Mouse (Mus musculus): ENCODE measurements around the gene Ddit4. TPM values are rescaled to one million over a fixed set of nuclear protein-coding genes. Genes with fewer than 3 reads are reported as not detected.

The Ddit4 gene
- polyA plus RNA-seq, 1 experiment: 38.3 TPM

DNA sequence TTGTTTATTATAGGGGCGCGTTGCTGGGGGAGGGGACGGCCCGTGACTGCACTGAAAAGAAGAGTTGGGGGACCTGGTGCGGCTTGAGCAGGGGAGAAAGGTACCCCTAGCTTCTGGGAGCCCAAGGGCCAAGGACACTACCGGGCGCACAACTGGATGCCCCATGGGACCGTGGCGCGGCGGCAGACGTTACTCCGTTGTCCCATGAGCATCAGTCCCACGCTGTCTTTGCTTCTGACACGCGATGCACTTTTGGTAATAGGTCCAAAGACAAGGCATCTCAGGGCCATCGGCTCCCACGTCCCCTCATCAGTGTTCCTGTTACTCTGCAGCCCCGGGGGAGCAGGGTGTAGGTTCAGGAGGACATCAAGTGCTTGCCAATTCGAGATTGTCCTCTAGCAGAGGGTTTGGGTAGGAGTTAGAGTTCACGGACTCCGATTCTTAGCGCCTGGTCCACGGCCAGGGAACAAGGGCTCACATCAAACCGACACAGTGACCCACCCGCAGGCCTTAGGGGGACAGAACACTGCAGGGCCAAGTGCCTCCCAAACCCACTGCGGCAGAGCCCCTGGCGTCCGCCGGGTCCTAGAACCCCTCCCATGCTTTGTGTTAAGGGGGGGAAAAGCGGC lies 632 bp upstream of the Ddit4 start:
- H3K4me1 ChIP-seq (ENCODE audit: control insufficient read depth, insufficient read depth, low read length): peaks cover 11% of the 10 kb centered on the region
- peak overlapping the region; percentile 88 for H3K4me3 ChIP-seq (ENCODE audit: insufficient read depth, low read length)
- H3K27ac ChIP-seq (ENCODE audit: insufficient read depth, low read length): peak overlapping the region; percentile 98
- peak; percentile 57; the same call in 1 of the 2 replicates for TF ChIP-seq POLR2A (IDR thresholded peaks at IDR 0.05; ENCODE audit: extremely low read depth, insufficient read depth, low read length)
- TF ChIP-seq CTCF (IDR thresholded peaks at IDR 0.05; ENCODE audit: extremely low read depth, insufficient read depth, low read length): no peak

DNA sequence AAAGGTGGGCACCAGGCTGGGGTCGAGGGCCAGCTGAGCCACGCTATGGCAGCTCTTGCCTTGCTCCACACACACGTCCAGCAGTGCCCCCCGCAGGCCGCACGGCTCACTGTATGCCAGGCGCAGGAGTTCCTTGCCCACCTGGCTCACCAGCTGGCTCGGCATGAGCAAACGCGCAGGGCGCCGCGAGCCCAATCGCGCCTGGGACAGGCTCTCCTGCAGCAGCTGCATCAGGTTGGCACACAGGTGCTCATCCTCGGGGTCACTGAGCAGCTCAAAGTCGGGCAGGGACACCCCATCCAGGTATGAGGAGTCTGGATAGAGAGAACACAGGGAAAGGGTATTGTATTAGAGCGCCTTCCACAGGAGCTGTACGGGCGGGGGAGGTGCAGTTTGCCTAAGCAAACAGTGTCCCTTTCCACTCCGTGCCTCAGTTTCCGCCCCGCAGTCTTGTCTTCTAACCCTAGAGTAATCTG lies 880 bp downstream of the Ddit4 start:
- Histone ChIP-seq H3K4me3 (ENCODE audit: insufficient read depth, low read length) (peak overlapping the region; percentile 88), H3K4me1 (ENCODE audit: control insufficient read depth, insufficient read depth, low read length) (peaks cover 4% of the 10 kb centered on the region; the same call in 1 of the 2 replicates), H3K27ac (ENCODE audit: insufficient read depth, low read length) (peak overlapping the region; percentile 67)
- TF ChIP-seq POLR2A (IDR thresholded peaks at IDR 0.05; ENCODE audit: extremely low read depth, insufficient read depth, low read length) (no peak), CTCF (IDR thresholded peaks at IDR 0.05; ENCODE audit: extremely low read depth, insufficient read depth, low read length) (peak; percentile 62)

DNA sequence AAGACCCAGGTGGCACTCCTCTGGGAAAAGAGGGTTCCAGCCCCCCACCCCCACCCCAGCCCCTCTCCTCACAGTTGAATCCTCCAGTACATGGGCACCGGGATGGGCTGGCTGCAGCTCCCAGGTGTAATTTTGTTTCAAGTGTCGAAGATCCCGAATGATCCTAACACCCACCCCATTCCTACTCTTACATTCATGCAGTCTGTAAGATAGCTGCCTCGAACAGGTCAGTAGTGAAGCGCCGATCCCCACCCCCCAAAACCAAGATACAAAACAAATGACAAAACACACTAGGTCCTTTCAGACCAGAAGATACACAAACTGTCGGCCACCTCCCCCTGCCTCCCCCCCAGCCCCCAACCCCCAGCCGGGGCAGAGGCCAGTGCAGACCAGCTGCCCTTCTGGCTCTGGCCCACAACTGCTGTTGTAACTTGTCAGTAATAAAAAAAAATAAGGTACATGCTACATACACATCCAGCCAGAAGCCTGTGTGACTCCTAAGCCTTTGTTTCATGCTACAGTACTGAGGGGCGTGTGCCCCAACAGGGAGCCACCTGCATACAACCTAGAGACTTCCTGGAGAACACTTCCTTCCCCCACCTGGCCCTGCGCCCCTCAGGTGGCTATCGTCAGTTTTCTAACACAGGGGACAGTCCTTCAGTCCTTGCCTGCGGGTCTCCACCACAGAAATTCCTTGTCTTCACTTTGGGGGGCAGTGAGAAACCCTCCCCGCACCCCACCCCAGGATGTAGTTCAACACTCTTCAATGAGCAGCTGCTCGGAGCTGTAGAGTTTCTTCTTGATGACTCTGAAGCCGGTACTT lies 1.6 kb downstream of the Ddit4 start:
- TF ChIP-seq POLR2A (IDR thresholded peaks at IDR 0.05; ENCODE audit: extremely low read depth, insufficient read depth, low read length) (no peak), CTCF (IDR thresholded peaks at IDR 0.05; ENCODE audit: extremely low read depth, insufficient read depth, low read length) (no peak)
- Histone ChIP-seq H3K27ac (ENCODE audit: insufficient read depth, low read length) (peak overlapping the region; percentile 67), H3K4me1 (ENCODE audit: control insufficient read depth, insufficient read depth, low read length) (peaks cover 4% of the 10 kb centered on the region; the same call in 1 of the 2 replicates), H3K4me3 (ENCODE audit: insufficient read depth, low read length) (peak overlapping the region; percentile 88)

DNA sequence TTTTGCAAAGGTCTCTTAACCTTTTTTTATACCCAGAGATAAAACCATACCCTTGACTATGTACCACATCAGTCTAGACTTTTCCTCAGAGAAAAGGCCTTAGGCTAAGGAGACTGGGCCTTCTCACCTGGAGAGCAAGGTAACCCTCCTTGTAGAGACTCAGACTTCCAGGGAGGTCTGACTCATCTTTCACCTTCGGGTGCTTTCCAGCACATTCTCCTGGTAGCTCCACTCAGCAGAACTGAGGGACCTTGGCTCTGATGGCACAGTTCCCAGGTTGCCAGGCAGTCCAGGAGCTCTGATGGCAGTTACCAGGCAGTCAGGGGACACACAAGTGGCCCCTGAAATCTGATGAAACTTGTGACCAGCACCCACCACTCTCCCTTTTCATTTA lies 2.4 kb downstream of the Ddit4 start:
- peak overlapping the region; percentile 18; the same call in 1 of the 2 replicates for H3K27ac ChIP-seq (ENCODE audit: insufficient read depth, low read length)

DNA sequence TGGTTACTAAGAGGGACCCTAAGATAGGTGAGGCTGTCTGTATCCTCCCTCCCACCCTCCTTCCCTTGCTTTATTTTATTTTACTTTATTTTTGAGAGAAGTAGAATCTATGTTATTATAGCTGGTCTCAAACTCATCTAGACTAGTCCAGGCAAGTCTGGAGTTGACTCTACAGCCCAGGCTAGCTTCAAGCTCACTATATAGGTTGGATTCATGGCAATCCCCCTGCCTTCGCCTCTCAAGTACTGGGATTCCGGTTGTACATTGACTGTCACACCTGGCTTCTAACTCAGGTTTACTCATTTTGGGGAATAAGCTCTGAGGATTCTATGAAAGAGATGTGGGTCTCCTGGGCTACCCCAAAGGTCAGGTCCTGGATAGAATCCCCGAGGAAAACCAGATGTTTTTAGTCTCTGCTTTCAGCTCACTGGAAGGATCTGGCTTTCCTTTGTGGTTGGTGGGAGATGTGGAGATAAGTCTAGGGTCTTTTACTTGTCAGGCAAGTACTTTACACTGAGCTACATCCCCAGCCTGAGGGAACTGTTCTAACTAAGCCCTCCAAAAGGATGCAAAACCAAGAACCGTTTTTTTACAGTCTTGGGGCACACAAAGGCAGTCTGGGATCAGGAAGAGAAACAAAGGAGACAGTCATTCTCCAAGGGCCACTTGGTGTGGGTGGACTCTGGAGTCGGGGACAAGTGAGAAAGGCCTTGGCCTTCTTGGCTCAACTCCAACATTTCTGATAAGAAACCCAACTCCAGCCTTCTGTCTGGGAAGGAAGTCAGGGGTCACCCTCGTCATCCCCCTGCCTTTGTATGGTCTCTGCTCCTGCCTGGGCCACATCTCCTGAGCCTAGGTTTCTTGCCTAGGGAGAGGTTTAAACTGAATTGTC lies 3.0 kb downstream of the Ddit4 start:
- Histone ChIP-seq H3K4me1 (ENCODE audit: control insufficient read depth, insufficient read depth, low read length) (peaks cover 4% of the 10 kb centered on the region; the same call in 1 of the 2 replicates), H3K27ac (ENCODE audit: insufficient read depth, low read length) (peak overlapping the region; percentile 18; the same call in 1 of the 2 replicates), H3K4me3 (ENCODE audit: insufficient read depth, low read length) (peak overlapping the region; percentile 88; the same call in 1 of the 2 replicates)
- TF ChIP-seq POLR2A (IDR thresholded peaks at IDR 0.05; ENCODE audit: extremely low read depth, insufficient read depth, low read length) (0 out of 2 replicates have a peak, but pooled peaks have one; percentile 12), CTCF (IDR thresholded peaks at IDR 0.05; ENCODE audit: extremely low read depth, insufficient read depth, low read length) (no peak)

More for the DNA sequence above, 2.4 kb downstream of the Ddit4 start:
- TF ChIP-seq POLR2A (IDR thresholded peaks at IDR 0.05; ENCODE audit: extremely low read depth, insufficient read depth, low read length) (no peak), CTCF (IDR thresholded peaks at IDR 0.05; ENCODE audit: extremely low read depth, insufficient read depth, low read length) (no peak)
- H3K4me3 ChIP-seq (ENCODE audit: insufficient read depth, low read length): peak overlapping the region; percentile 88
- peaks cover 4% of the 10 kb centered on the region; the same call in 1 of the 2 replicates for H3K4me1 ChIP-seq (ENCODE audit: control insufficient read depth, insufficient read depth, low read length)

DNA sequence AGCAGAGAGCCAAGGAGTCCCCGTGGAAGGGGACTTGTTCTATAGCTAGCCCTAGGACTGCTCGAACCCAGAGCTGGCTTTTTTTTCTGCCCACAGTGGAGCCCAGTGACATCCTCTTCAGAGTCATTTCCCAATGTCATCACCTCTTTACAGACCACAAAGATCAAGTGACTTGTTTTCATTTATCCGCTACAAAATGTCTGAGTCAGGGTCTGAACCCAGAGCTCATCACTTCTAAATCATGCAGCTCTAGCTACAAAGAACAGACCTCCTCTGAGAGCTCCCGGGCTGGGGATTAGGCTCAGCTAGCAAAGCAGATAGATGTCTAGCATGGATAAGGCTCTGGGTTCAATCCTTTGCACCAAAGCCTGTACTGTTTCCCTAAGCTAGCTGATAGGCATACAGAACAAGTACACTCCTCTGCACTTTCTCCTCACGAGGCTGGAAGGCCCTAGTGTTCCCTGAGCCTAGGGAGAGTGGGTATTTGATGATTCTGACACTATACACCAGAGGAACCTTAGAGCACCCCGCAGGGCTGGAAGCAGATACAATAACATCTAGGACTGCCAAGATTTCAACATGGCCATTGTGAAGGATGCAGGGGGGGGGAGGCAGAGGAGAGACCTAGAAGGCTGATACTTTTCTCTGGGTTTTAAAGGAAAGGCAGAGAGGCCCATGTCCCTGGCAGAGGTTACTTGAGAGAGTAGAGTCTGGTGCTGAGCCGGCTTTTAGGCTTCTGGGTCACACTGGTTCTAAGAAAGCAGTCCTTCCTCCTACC lies 4.1 kb downstream of the Ddit4 start:
- TF ChIP-seq CTCF (IDR thresholded peaks at IDR 0.05; ENCODE audit: extremely low read depth, insufficient read depth, low read length) (no peak), POLR2A (IDR thresholded peaks at IDR 0.05; ENCODE audit: extremely low read depth, insufficient read depth, low read length) (no peak)
- H3K4me1 ChIP-seq (ENCODE audit: control insufficient read depth, insufficient read depth, low read length): peaks cover 8% of the 10 kb centered on the region; the same call in 1 of the 2 replicates
- H3K4me3 ChIP-seq (ENCODE audit: insufficient read depth, low read length): no peak overlapping the region
- peak overlapping the region; percentile 24; the same call in 1 of the 2 replicates for H3K27ac ChIP-seq (ENCODE audit: insufficient read depth, low read length)

DNA sequence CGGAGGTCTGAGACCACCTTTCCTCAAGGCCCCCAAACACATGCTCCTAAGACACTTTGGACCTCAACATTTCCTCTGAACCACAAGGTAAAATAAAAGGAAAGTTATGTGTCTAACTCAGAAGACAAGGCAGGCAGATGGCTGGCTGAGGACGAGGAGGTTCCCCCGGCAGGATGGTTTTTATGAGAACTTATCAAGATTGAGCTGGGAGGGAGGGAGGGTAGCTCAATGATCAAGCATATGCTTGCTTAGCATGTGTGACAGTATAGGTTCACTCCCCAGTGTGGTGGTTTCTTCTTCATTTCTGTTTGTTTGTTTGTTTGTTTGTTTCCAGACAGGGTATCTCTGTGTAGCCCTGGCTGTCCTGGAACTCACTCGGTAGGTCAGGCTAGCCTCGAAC lies 5.3 kb downstream of the Ddit4 start:
- no peak overlapping the region for H3K27ac ChIP-seq (ENCODE audit: insufficient read depth, low read length)
- H3K4me3 ChIP-seq (ENCODE audit: insufficient read depth, low read length): no peak overlapping the region
- TF ChIP-seq CTCF (IDR thresholded peaks at IDR 0.05; ENCODE audit: extremely low read depth, insufficient read depth, low read length) (no peak), POLR2A (IDR thresholded peaks at IDR 0.05; ENCODE audit: extremely low read depth, insufficient read depth, low read length) (no peak)
- H3K4me1 ChIP-seq (ENCODE audit: control insufficient read depth, insufficient read depth, low read length): peaks cover 8% of the 10 kb centered on the region; the same call in 1 of the 2 replicates

DNA sequence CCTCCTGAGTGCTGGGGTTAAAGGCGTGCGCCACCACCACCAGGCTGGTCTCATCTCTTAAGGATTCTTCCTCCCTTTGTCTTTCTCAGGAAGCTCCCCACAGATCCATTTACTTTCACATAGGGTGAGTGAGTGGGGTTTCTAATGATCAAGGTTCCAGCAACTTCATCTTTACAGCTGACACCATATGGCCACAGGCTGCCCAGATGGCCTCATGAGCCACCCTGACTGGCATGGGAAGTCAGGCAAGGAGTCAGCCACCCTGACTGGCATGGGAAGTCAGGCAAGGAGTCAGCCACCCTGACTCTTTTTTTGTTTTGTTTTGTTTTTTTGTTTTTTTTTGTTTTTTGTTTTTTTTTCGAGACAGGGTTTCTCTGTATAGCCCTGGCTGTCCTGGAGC lies 6.2 kb downstream of the Ddit4 start:
- peaks cover 8% of the 10 kb centered on the region; the same call in 1 of the 2 replicates for H3K4me1 ChIP-seq (ENCODE audit: control insufficient read depth, insufficient read depth, low read length)
- H3K27ac ChIP-seq (ENCODE audit: insufficient read depth, low read length): no peak overlapping the region
- H3K4me3 ChIP-seq (ENCODE audit: insufficient read depth, low read length): no peak overlapping the region
- TF ChIP-seq POLR2A (IDR thresholded peaks at IDR 0.05; ENCODE audit: extremely low read depth, insufficient read depth, low read length): no peak
- TF ChIP-seq CTCF (IDR thresholded peaks at IDR 0.05; ENCODE audit: extremely low read depth, insufficient read depth, low read length): no peak
